Mouse (Mus musculus) spleen, postnatal 36 days (tissue): ENCODE results near the gene Garnl3.

Experiments
- DNase-seq, 2 experiments: peaks; one replicate each; pipeline ENCODE4 v3.0.0; 2022; ENCODE audit warnings: low spot score in 2 of 2, mixed read lengths in 1 of 2

The Garnl3 gene

GRCm38 (mm10) chr2:33089356-33090032, 42.0 kb downstream of the Garnl3 start:
- DNase-seq: no peak

- no peak for DNase-seq
Measured at GRCm38 (mm10) chr2:33086671-33087363, 44.6 kb downstream of the Garnl3 start.

GRCm38 (mm10) chr2:33086016-33086596, 45.3 kb downstream of the Garnl3 start:
- DNase-seq: no peak

GRCm38 (mm10) chr2:33084221-33084620, 47.2 kb downstream of the Garnl3 start:
- DNase-seq: no peak

- no peak for DNase-seq
Measured at GRCm38 (mm10) chr2:33080166-33080565, 51.3 kb downstream of the Garnl3 start.

GRCm38 (mm10) chr2:33077252-33077651, 54.2 kb downstream of the Garnl3 start:
- no peak for DNase-seq

- DNase-seq: no peak
Measured at GRCm38 (mm10) chr2:33074931-33075330, 56.5 kb downstream of the Garnl3 start.

- DNase-seq: no peak
Measured at GRCm38 (mm10) chr2:33074188-33074587, 57.3 kb downstream of the Garnl3 start.

GRCm38 (mm10) chr2:33072333-33072732, 59.1 kb downstream of the Garnl3 start:
- no peak for DNase-seq

- no peak for DNase-seq
Measured at GRCm38 (mm10) chr2:33065610-33066009, 65.8 kb downstream of the Garnl3 start.

- no peak for DNase-seq
Measured at GRCm38 (mm10) chr2:33062744-33063143, 68.7 kb downstream of the Garnl3 start.

GRCm38 (mm10) chr2:33058926-33059325, 72.5 kb downstream of the Garnl3 start:
- no peak for DNase-seq

- no peak for DNase-seq
Measured at GRCm38 (mm10) chr2:33057514-33057913, 73.9 kb downstream of the Garnl3 start.

GRCm38 (mm10) chr2:33053966-33054365, 77.5 kb downstream of the Garnl3 start:
- no peak for DNase-seq

GRCm38 (mm10) chr2:33047360-33047759, 84.1 kb downstream of the Garnl3 start:
- DNase-seq: no peak

- no peak for DNase-seq
Measured at GRCm38 (mm10) chr2:33046919-33047318, 84.5 kb downstream of the Garnl3 start.

GRCm38 (mm10) chr2:33045899-33046298, 85.6 kb downstream of the Garnl3 start:
- no peak for DNase-seq

GRCm38 (mm10) chr2:33042781-33043180, 88.7 kb downstream of the Garnl3 start:
- no peak for DNase-seq

GRCm38 (mm10) chr2:33041571-33041970, 89.9 kb downstream of the Garnl3 start:
- DNase-seq: no peak

GRCm38 (mm10) chr2:33037429-33037828, 94.0 kb downstream of the Garnl3 start:
- DNase-seq: no peak

- DNase-seq: no peak
Measured at GRCm38 (mm10) chr2:33035297-33035696, 96.2 kb downstream of the Garnl3 start.

- DNase-seq: no peak
Measured at GRCm38 (mm10) chr2:33033281-33033680, 98.2 kb downstream of the Garnl3 start.
